Mouse (Mus musculus) liver, embryonic 16.5 days (tissue): ENCODE data around the gene 1700023F06Rik. TPM values are rescaled to one million over a fixed set of nuclear protein-coding genes. Genes with fewer than 3 reads are reported as not detected.

Source experiments
- ATAC-seq: fragments of 200-750 bp; cut with Nextera tagmentation; 2 replicates; pipeline ENCODE4 v1.8.0; 2017; ENCODE audit warnings: low read depth, mild to moderate bottlenecking, moderate number of reproducible peaks, moderate library complexity
- H3K27ac ChIP-seq: fragments of 300-500 bp; sonication (generic); 2 replicates; pipeline ENCODE4 v1.5.1; 2014; ENCODE audit warnings: mild to moderate bottlenecking, low read length
- H3K27me3 ChIP-seq: fragments of 300-500 bp; sonication (generic); 2 replicates; pipeline ENCODE4 v1.6.1; 2014; ENCODE audit warnings: low read depth, low read length, mixed read lengths; ENCODE audit not compliant: control insufficient read depth, insufficient read depth
- H3K36me3 ChIP-seq: fragments of 300-500 bp; sonication (generic); 2 replicates; pipeline ENCODE4 v1.6.1; 2014; ENCODE audit warnings: mild to moderate bottlenecking; ENCODE audit not compliant: control insufficient read depth, insufficient read depth
- H3K4me1 ChIP-seq: fragments of 300-500 bp; sonication (generic); 2 replicates; pipeline ENCODE4 v1.6.1; 2014; ENCODE audit warnings: low read depth, low read length, mixed read lengths; ENCODE audit not compliant: control insufficient read depth
- H3K4me2 ChIP-seq: fragments of 300-500 bp; sonication (generic); 2 replicates; pipeline ENCODE4 v1.6.1; 2014; ENCODE audit warnings: low read depth, low read length, mixed read lengths
- H3K4me3 ChIP-seq: fragments of 300-500 bp; sonication (generic); 2 replicates; pipeline ENCODE4 v1.5.1; 2014; ENCODE audit warnings: low read depth, mild to moderate bottlenecking, low read length
- H3K9ac ChIP-seq: fragments of 300-500 bp; sonication (generic); 2 replicates; pipeline ENCODE4 v1.6.1; 2014; ENCODE audit warnings: low read depth, low read length
- H3K9me3 ChIP-seq: fragments of 300-500 bp; sonication (generic); replicated peaks from 2 replicates; pipeline ENCODE4 v1.6.1; 2016; ENCODE audit warnings: low read length; ENCODE audit not compliant: control insufficient read depth
- WGBS: fragments of 180-500 bp; shearing (Covaris S2); extraction: QIAGEN DNeasy Blood & Tissue Kit; methylation state at CpG from one replicate; pipeline ENCODE4 v1.1.7; 2014; ENCODE audit not compliant: insufficient replicate concordance; 5-methylcytosine and 5-hydroxymethylcytosine counted together
- polyA plus RNA-seq: library from polyadenylated mRNA; unstranded; fragments of >200 nt; fragmentation: Nextera tagmentation; extraction: Ambion mirVana; gene quantifications from 2 replicates; pipeline ENCODE4 v1.2.1, GENCODE M21; 2015

Gene 1700023F06Rik
- polyA plus RNA-seq, result not detected in 2 replicates

- 83% methylated on average over 3 of the region's 3 CpGs for WGBS
- Histone ChIP-seq H3K27ac (no peak within 1 kb of the TSS), H3K27me3 (no peaks in the 10 kb centered on the region), H3K4me3 (no peak within 1 kb of the TSS), H3K9me3 (no peaks in the 10 kb centered on the region), H3K4me2 (no peak within 1 kb of the TSS), H3K9ac (no peak within 1 kb of the TSS), H3K4me1 (no peaks in the 10 kb centered on the region), H3K36me3 (no peaks in the 10 kb centered on the region)
- ATAC-seq, result no peak
Observed at GRCm38 (mm10) chr11:103208458-103208857, at the start of gene 1700023F06Rik. Gene 1700023F06Rik (minus strand): TSS chr11:103208558.

- Histone ChIP-seq H3K4me1 (no peaks in the 10 kb centered on the region; the same call in 1 of the 2 replicates), H3K27ac (no peak overlapping the region), H3K4me2 (no peak overlapping the region), H3K36me3 (no peaks in the 10 kb centered on the region), H3K9ac (no peak overlapping the region), H3K27me3 (no peaks in the 10 kb centered on the region), H3K4me3 (no peak overlapping the region), H3K9me3 (no peaks in the 10 kb centered on the region)
- 33% methylated on average over 4 of the region's 4 CpGs for WGBS
- no peak for ATAC-seq
Observed at GRCm38 (mm10) chr11:103257938-103258481, 49.7 kb upstream of the 1700023F06Rik start.

GRCm38 (mm10) chr11:103253605-103254004 is 45.2 kb upstream of the 1700023F06Rik start:
- Histone ChIP-seq H3K4me1 (no peaks in the 10 kb centered on the region), H3K9ac (no peak overlapping the region), H3K9me3 (no peaks in the 10 kb centered on the region), H3K27ac (no peak overlapping the region), H3K4me3 (no peak overlapping the region), H3K4me2 (no peak overlapping the region), H3K36me3 (no peaks in the 10 kb centered on the region), H3K27me3 (no peaks in the 10 kb centered on the region)
- WGBS, result 49% methylated on average over 5 of the region's 5 CpGs
- ATAC-seq, result no peak

GRCm38 (mm10) chr11:103252380-103252779 is 44.0 kb upstream of the 1700023F06Rik start:
- H3K27ac ChIP-seq, result no peak overlapping the region
- H3K4me3 ChIP-seq, result no peak overlapping the region
- H3K27me3 ChIP-seq, result no peaks in the 10 kb centered on the region
- no peak overlapping the region for H3K9ac ChIP-seq
- 58% methylated on average over 5 of the region's 5 CpGs for WGBS
- no peaks in the 10 kb centered on the region for H3K4me1 ChIP-seq
- no peak for ATAC-seq
- no peaks in the 10 kb centered on the region for H3K36me3 ChIP-seq
- no peaks in the 10 kb centered on the region for H3K9me3 ChIP-seq
- H3K4me2 ChIP-seq, result no peak overlapping the region

- no peak overlapping the region for H3K9ac ChIP-seq
- WGBS, result 72% methylated on average over 3 of the region's 3 CpGs
- H3K27ac ChIP-seq, result no peak overlapping the region
- H3K4me3 ChIP-seq, result no peak overlapping the region
- H3K36me3 ChIP-seq, result no peaks in the 10 kb centered on the region
- H3K9me3 ChIP-seq, result no peaks in the 10 kb centered on the region
- no peaks in the 10 kb centered on the region for H3K27me3 ChIP-seq
- no peak for ATAC-seq
- no peak overlapping the region for H3K4me2 ChIP-seq
- peaks cover 9% of the 10 kb centered on the region for H3K4me1 ChIP-seq
Observed at GRCm38 (mm10) chr11:103250324-103250723, 42.0 kb upstream of the 1700023F06Rik start.

- Histone ChIP-seq H3K4me3 (no peak overlapping the region), H3K27ac (peak overlapping the region; percentile 69), H3K9ac (no peak overlapping the region), H3K36me3 (no peaks in the 10 kb centered on the region), H3K4me2 (0 out of 2 replicates have a peak overlapping the region, but pooled peaks have one; percentile 0), H3K9me3 (no peaks in the 10 kb centered on the region), H3K27me3 (no peaks in the 10 kb centered on the region), H3K4me1 (peaks cover 9% of the 10 kb centered on the region)
- 17% methylated on average over 6 of the region's 6 CpGs for WGBS
- ATAC-seq, result peak; percentile 32; the same call in 1 of the 2 replicates
Observed at GRCm38 (mm10) chr11:103249509-103249908, 41.2 kb upstream of the 1700023F06Rik start.

GRCm38 (mm10) chr11:103248837-103249236 is 40.5 kb upstream of the 1700023F06Rik start:
- Histone ChIP-seq H3K9ac (no peak overlapping the region), H3K4me1 (peaks cover 9% of the 10 kb centered on the region)

GRCm38 (mm10) chr11:103247504-103248177 is 39.3 kb upstream of the 1700023F06Rik start:
- peaks cover 9% of the 10 kb centered on the region for H3K4me1 ChIP-seq
- H3K9me3 ChIP-seq, result no peaks in the 10 kb centered on the region
- H3K4me2 ChIP-seq, result no peak overlapping the region
- H3K27ac ChIP-seq, result no peak overlapping the region
- ATAC-seq, result no peak
- H3K36me3 ChIP-seq, result no peaks in the 10 kb centered on the region
- no peak overlapping the region for H3K9ac ChIP-seq
- H3K4me3 ChIP-seq, result no peak overlapping the region
- WGBS, result 70% methylated on average over 11 of the region's 11 CpGs
- H3K27me3 ChIP-seq, result no peaks in the 10 kb centered on the region

More at GRCm38 (mm10) chr11:103248837-103249236, 40.5 kb upstream of the 1700023F06Rik start:
- 0 out of 2 replicates have a peak overlapping the region, but pooled peaks have one; percentile 0 for H3K4me2 ChIP-seq
- H3K27me3 ChIP-seq, result no peaks in the 10 kb centered on the region
- H3K9me3 ChIP-seq, result no peaks in the 10 kb centered on the region
- ATAC-seq, result no peak
- 48% methylated on average over 5 of the region's 5 CpGs for WGBS
- no peak overlapping the region for H3K4me3 ChIP-seq
- H3K36me3 ChIP-seq, result no peaks in the 10 kb centered on the region
- H3K27ac ChIP-seq, result peak overlapping the region; percentile 21; the same call in 1 of the 2 replicates

- no peak for ATAC-seq
Observed at GRCm38 (mm10) chr11:103246731-103247290, 38.5 kb upstream of the 1700023F06Rik start.

More at GRCm38 (mm10) chr11:103246731-103247290, 38.5 kb upstream of the 1700023F06Rik start:
- WGBS, result 45% methylated on average over 4 of the region's 4 CpGs
- Histone ChIP-seq H3K4me1 (peaks cover 9% of the 10 kb centered on the region), H3K36me3 (no peaks in the 10 kb centered on the region), H3K27ac (no peak overlapping the region), H3K9ac (no peak overlapping the region), H3K9me3 (no peaks in the 10 kb centered on the region), H3K4me3 (no peak overlapping the region), H3K4me2 (no peak overlapping the region), H3K27me3 (no peaks in the 10 kb centered on the region)
